Mouse (Mus musculus) brain, adult 10 weeks (tissue): ENCODE results near the gene Ruvbl1. TPM values are rescaled to one million over a fixed set of nuclear protein-coding genes. Genes with fewer than 3 reads are reported as not detected.

ENCODE experiments used
- polyA plus RNA-seq: library from polyadenylated mRNA; stranded (reverse); fragments of 350-450 nt; fragmentation: Illumina TruSeq; extraction: RNeasy Lipid Tissue Mini Kit (QIAGEN cat#74804); gene quantifications from one replicate; pipeline ENCODE4 v1.2.3, GENCODE M21; 2015; ENCODE audit warnings: low read depth, low replicate concordance

Gene Ruvbl1
- polyA plus RNA-seq: 49.7 TPM

GRCm38 (mm10) chr6:88465181-88465920 is at the start of gene Ruvbl1:
TSS of gene Ruvbl1 (plus strand) at chr6:88465409.

GRCm38 (mm10) chr6:88446063-88447002 is 18.9 kb upstream of the Ruvbl1 start, which contains the start of gene Eefsec:
TSS of gene Eefsec (minus strand) at chr6:88446539.

GRCm38 (mm10) chr6:88518404-88519263 is 53.4 kb downstream of the Ruvbl1 start, which contains the start of gene Sec61a1:
TSS of gene Sec61a1 (minus strand) at chr6:88518905.

Other genes starting within 250 kb of the Ruvbl1 start
- gene Dnajb8, start 243.1 kb upstream of the Ruvbl1 start, polyA plus RNA-seq: not detected
- 14.0 TPM for gene Eefsec, start 18.9 kb upstream of the Ruvbl1 start, polyA plus RNA-seq
- 53.6 TPM for gene Sec61a1, start 53.5 kb downstream of the Ruvbl1 start, polyA plus RNA-seq
- gene Kbtbd12, start 172.5 kb downstream of the Ruvbl1 start, polyA plus RNA-seq: 0.73 TPM